Mouse (Mus musculus): ENCODE results near the gene Large1. TPM values are rescaled to one million over a fixed set of nuclear protein-coding genes. Genes with fewer than 3 reads are reported as not detected.
"Not testable (repeated sequence)": the region's sequence is repeated elsewhere in the genome, so short reads cannot be mapped to it uniquely, and the experiment has no call there.

Gene Large1
- polyA plus RNA-seq, 1 experiment from 2014 or later, result 10.9 TPM

DNA sequence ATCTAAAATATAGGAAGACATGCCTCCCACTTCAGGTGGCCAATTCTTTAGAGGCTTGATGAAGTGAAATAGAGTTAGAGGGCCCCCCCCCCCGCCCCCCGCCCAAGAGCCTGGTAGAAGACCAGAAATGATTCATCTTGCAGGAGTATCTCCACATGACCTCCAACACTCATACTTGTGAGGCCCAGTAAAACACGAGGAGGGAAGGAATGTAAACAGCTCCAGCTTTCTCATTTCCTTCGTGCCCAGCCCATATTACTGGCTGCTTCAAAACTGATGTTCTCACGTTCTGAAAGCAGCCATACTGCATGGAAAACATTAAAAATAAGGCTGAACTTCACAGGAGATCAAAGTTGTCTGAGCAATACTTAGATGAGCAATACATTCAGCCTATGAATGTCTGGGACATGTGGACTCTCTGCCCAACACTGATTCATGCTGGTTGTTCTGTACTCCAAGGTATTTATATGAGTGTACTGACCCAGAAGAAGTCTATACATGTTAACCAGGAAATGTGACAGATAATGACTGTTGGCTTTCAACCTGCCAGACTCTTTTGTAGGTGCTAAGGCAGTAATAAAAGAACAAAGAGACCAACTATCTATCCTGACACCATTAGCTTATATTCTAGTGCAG lies 229.4 kb downstream of the Large1 start:
- H3K4me1 ChIP-seq (ENCODE audit: control insufficient read depth in 2 of 2, insufficient read depth in 2 of 2, low read length in 2 of 2), result no peaks in the 10 kb centered on the region
- no peaks in the 10 kb centered on the region for H3K36me3 ChIP-seq (ENCODE audit: control insufficient read depth, insufficient read depth, low read length)
- ATAC-seq (ENCODE audit: insufficient number of reproducible peaks, insufficient read depth, low FRiP score, low read depth), result no peak
- H3K9me3 ChIP-seq (ENCODE audit: control insufficient read depth, low read length), result no peaks in the 10 kb centered on the region
- no peak overlapping the region for H3K27ac ChIP-seq (replicated peaks in 1 of 2; ENCODE audit: control insufficient read depth in 1 of 2, insufficient read depth in 1 of 2, low read depth in 2 of 2, low read length in 2 of 2)
- WGBS, result 54% methylated on average over 5 of the region's 5 CpGs
- no peak overlapping the region for H3K4me3 ChIP-seq (ENCODE audit: control insufficient read depth in 1 of 2, insufficient read depth in 1 of 2, low read depth in 1 of 2, low read length in 2 of 2)
- H3K9ac ChIP-seq (ENCODE audit: low read length), result no peak overlapping the region
- no peaks in the 10 kb centered on the region for H3K27me3 ChIP-seq (ENCODE audit: control insufficient read depth, insufficient read depth, low read length)
- no peak overlapping the region for H3K4me2 ChIP-seq (ENCODE audit: low read length)

DNA sequence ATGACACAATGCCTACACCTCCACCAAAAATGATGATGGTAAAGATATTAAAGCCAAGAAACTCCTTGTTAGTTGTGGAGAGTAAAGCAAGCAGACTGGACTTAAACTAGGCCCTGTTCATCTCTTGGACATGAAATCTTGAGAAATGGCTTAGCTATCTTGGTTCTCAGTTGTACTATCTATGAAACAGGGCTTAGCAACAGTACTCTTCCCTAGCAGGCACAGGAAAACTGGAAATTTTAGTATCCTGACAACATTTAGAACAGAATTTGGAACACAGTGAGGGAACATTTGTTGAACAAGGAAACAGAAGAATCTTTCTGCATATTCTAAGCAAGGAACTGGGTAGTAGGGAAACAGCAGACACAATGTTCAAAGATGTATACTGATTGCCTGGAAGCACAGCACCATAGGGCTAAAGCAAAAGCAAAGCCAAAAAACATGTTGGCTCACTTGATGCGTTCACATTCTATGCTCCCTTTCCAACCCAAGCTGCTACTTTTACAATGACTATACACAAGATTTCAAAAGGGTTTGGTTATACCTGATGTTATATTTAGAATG lies 240.9 kb downstream of the Large1 start:
- no peak for ATAC-seq (ENCODE audit: insufficient number of reproducible peaks, insufficient read depth, low FRiP score, low read depth)
- H3K4me3 ChIP-seq (ENCODE audit: control insufficient read depth in 1 of 2, insufficient read depth in 1 of 2, low read depth in 1 of 2, low read length in 2 of 2), result no peak overlapping the region
- no peak overlapping the region for H3K4me2 ChIP-seq (ENCODE audit: low read length)
- H3K9me3 ChIP-seq (ENCODE audit: control insufficient read depth, low read length), result no peaks in the 10 kb centered on the region
- H3K9ac ChIP-seq (ENCODE audit: low read length), result no peak overlapping the region
- 94% methylated on average over 1 of the region's 1 CpGs for WGBS
- no peaks in the 10 kb centered on the region for H3K36me3 ChIP-seq (ENCODE audit: control insufficient read depth, insufficient read depth, low read length)
- H3K4me1 ChIP-seq (ENCODE audit: control insufficient read depth in 2 of 2, insufficient read depth in 2 of 2, low read length in 2 of 2), result no peaks in the 10 kb centered on the region
- no peak overlapping the region for H3K27ac ChIP-seq (replicated peaks in 1 of 2; ENCODE audit: control insufficient read depth in 1 of 2, insufficient read depth in 1 of 2, low read depth in 2 of 2, low read length in 2 of 2)
- no peaks in the 10 kb centered on the region for H3K27me3 ChIP-seq (ENCODE audit: control insufficient read depth, insufficient read depth, low read length)

DNA sequence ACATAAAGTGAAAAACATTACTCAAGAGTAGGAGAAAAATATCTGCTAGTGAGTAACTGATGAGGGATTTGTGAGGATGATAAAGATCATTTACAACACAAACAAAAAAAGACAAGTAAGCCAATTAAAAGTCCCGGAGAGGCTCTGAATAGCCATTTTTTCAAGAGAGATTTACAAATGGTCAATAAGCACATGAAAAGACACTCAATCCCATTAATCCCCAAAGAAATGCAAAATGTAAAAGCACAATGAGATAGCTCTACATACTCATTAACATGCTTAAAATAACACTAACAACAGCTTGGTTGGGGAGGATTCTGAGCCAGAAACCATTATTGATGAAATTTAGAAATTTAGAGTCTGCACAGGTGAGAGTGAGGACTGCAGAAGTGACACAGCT lies 249.3 kb downstream of the Large1 start:
- H3K27me3 ChIP-seq (ENCODE audit: control insufficient read depth, insufficient read depth, low read length), result no peaks in the 10 kb centered on the region
- no peak overlapping the region for H3K9ac ChIP-seq (ENCODE audit: low read length)

DNA sequence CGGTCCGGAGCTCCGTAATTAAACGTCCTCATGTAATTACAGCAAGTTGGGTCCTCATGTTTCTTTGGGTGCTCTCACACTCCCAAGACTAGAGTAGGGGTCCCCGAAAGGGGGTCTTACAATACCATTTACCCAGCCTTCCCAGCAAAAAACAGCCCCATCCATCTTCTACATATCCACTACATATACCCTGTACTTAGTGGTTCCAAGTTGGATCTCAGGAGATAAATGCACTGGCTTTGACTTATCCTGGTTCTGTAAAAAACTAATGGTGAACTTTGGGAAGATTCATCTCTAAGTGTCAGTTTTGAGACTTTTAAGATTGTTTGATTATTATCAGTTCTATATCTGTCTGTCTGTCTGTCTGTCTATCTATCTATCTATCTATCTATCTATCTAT lies 252.3 kb downstream of the Large1 start:
- Histone ChIP-seq H3K4me2 (ENCODE audit: low read length) (no peak overlapping the region), H3K36me3 (ENCODE audit: control insufficient read depth, insufficient read depth, low read length) (no peaks in the 10 kb centered on the region), H3K27ac (replicated peaks in 1 of 2; ENCODE audit: control insufficient read depth in 1 of 2, insufficient read depth in 1 of 2, low read depth in 2 of 2, low read length in 2 of 2) (no peak overlapping the region), H3K27me3 (ENCODE audit: control insufficient read depth, insufficient read depth, low read length) (no peaks in the 10 kb centered on the region), H3K9ac (ENCODE audit: low read length) (no peak overlapping the region), H3K9me3 (ENCODE audit: control insufficient read depth, low read length) (no peaks in the 10 kb centered on the region), H3K4me3 (ENCODE audit: control insufficient read depth in 1 of 2, insufficient read depth in 1 of 2, low read depth in 1 of 2, low read length in 2 of 2) (no peak overlapping the region), H3K4me1 (ENCODE audit: control insufficient read depth in 2 of 2, insufficient read depth in 2 of 2, low read length in 2 of 2) (peaks cover 0 to 3% of the 10 kb centered on the region in 2 experiments; a peak in 2 of 4 replicates)
- no peak for ATAC-seq (ENCODE audit: insufficient number of reproducible peaks, insufficient read depth, low FRiP score, low read depth)
- 35% methylated on average over 5 of the region's 5 CpGs for WGBS

More for the DNA sequence above, 249.3 kb downstream of the Large1 start:
- Histone ChIP-seq H3K4me3 (ENCODE audit: control insufficient read depth in 1 of 2, insufficient read depth in 1 of 2, low read depth in 1 of 2, low read length in 2 of 2) (no peak overlapping the region), H3K9me3 (ENCODE audit: control insufficient read depth, low read length) (no peaks in the 10 kb centered on the region), H3K4me1 (ENCODE audit: control insufficient read depth in 2 of 2, insufficient read depth in 2 of 2, low read length in 2 of 2) (peaks cover 0 to 3% of the 10 kb centered on the region in 2 experiments; a peak in 1 of 4 replicates), H3K27ac (replicated peaks in 1 of 2; ENCODE audit: control insufficient read depth in 1 of 2, insufficient read depth in 1 of 2, low read depth in 2 of 2, low read length in 2 of 2) (no peak overlapping the region), H3K4me2 (ENCODE audit: low read length) (no peak overlapping the region), H3K36me3 (ENCODE audit: control insufficient read depth, insufficient read depth, low read length) (no peaks in the 10 kb centered on the region)
- ATAC-seq (ENCODE audit: insufficient number of reproducible peaks, insufficient read depth, low FRiP score, low read depth), result no peak
- 81% methylated on average over 1 of the region's 1 CpGs for WGBS

DNA sequence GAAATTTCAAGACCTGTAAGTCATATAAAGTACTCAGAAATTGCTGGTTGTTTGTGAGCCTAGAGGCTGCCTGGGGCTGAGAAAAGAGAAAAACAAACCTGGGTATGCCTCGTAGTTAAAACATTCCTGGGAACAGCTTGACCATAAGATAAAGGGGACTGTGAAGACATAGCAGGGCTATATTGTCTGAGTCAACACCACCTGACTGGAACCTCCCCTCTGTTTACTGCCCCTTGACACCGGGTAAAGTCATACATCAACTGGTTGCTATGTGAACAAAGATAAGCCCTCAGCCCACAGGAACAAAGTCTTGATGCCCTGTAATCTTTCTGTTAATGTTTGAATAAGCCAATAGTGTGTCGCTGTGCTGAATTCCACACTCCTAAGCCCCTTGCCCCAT lies 252.7 kb downstream of the Large1 start:
- H3K9ac ChIP-seq (ENCODE audit: low read length); H3K27me3 ChIP-seq (ENCODE audit: control insufficient read depth, insufficient read depth, low read length); H3K4me2 ChIP-seq (ENCODE audit: low read length); ATAC-seq (ENCODE audit: insufficient number of reproducible peaks, insufficient read depth, low FRiP score, low read depth); H3K36me3 ChIP-seq (ENCODE audit: control insufficient read depth, insufficient read depth, low read length); H3K4me1 ChIP-seq (ENCODE audit: control insufficient read depth in 2 of 2, insufficient read depth in 2 of 2, low read length in 2 of 2); H3K9me3 ChIP-seq (ENCODE audit: control insufficient read depth, low read length); H3K27ac ChIP-seq (replicated peaks in 1 of 2; ENCODE audit: control insufficient read depth in 1 of 2, insufficient read depth in 1 of 2, low read depth in 2 of 2, low read length in 2 of 2); H3K4me3 ChIP-seq (ENCODE audit: control insufficient read depth in 1 of 2, insufficient read depth in 1 of 2, low read depth in 1 of 2, low read length in 2 of 2): not testable (repeated sequence)
- WGBS, result 5% methylated on average over 3 of the region's 3 CpGs

DNA sequence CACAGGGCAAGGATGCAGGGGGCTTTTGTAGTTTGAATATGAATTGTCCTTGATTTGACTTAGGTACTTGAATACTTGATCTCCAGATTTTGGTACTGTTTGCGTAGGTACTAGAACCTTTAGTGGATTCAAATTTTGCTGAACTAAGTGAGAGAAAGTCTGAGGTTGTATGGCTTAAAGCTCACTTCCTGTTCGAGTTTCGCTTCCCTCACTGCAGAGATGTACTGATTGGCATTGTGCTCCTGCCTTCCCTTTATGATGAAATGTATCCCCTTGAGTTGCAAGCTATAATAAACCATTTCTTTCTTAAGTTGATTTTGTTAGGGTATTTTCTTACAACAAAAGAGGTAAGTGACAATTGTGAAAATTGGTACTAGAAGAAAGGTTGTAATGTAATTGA lies 253.8 kb downstream of the Large1 start:
- no peaks in the 10 kb centered on the region for H3K36me3 ChIP-seq (ENCODE audit: control insufficient read depth, insufficient read depth, low read length)
- WGBS, result 88% methylated on average over 3 of the region's 3 CpGs
- no peak overlapping the region for H3K4me3 ChIP-seq (ENCODE audit: control insufficient read depth in 1 of 2, insufficient read depth in 1 of 2, low read depth in 1 of 2, low read length in 2 of 2)
- H3K27me3 ChIP-seq (ENCODE audit: control insufficient read depth, insufficient read depth, low read length), result no peaks in the 10 kb centered on the region
- peaks cover 0 to 3% of the 10 kb centered on the region in 2 experiments; a peak in 2 of 4 replicates for H3K4me1 ChIP-seq (ENCODE audit: control insufficient read depth in 2 of 2, insufficient read depth in 2 of 2, low read length in 2 of 2)
- H3K9me3 ChIP-seq (ENCODE audit: control insufficient read depth, low read length), result no peaks in the 10 kb centered on the region
- no peak overlapping the region for H3K4me2 ChIP-seq (ENCODE audit: low read length)
- H3K27ac ChIP-seq (replicated peaks in 1 of 2; ENCODE audit: control insufficient read depth in 1 of 2, insufficient read depth in 1 of 2, low read depth in 2 of 2, low read length in 2 of 2), result no peak overlapping the region
- no peak for ATAC-seq (ENCODE audit: insufficient number of reproducible peaks, insufficient read depth, low FRiP score, low read depth)
- no peak overlapping the region for H3K9ac ChIP-seq (ENCODE audit: low read length)

DNA sequence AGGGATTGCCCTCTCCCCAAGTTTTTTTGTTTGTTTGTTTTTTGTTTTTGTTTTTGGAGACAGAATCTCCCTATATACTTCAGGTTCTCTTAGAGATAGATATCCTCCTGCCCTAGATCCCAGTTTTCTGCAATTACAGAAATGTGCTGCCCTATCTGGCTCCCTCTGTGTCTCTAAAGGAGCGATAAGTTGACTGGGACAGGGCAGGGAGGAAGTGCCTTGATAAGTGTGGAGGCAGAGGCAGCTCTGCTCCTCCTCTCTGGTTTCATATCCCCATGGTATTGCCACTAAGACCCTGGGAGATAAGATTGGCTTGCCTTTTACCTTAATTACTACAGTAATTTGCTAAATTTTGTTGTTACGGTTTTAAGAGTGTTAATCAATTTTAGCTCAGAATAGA lies 256.4 kb downstream of the Large1 start:
- no peak for ATAC-seq (ENCODE audit: insufficient number of reproducible peaks, insufficient read depth, low FRiP score, low read depth)
- WGBS, result 23% methylated on average over 2 of the region's 2 CpGs
- Histone ChIP-seq H3K9me3 (ENCODE audit: control insufficient read depth, low read length) (no peaks in the 10 kb centered on the region), H3K36me3 (ENCODE audit: control insufficient read depth, insufficient read depth, low read length) (no peaks in the 10 kb centered on the region), H3K4me2 (ENCODE audit: low read length) (no peak overlapping the region), H3K4me1 (ENCODE audit: control insufficient read depth in 2 of 2, insufficient read depth in 2 of 2, low read length in 2 of 2) (peaks cover 0 to 3% of the 10 kb centered on the region in 2 experiments; a peak in 3 of 4 replicates), H3K9ac (ENCODE audit: low read length) (no peak overlapping the region), H3K27ac (replicated peaks in 1 of 2; ENCODE audit: control insufficient read depth in 1 of 2, insufficient read depth in 1 of 2, low read depth in 2 of 2, low read length in 2 of 2) (no peak overlapping the region), H3K27me3 (ENCODE audit: control insufficient read depth, insufficient read depth, low read length) (no peaks in the 10 kb centered on the region), H3K4me3 (ENCODE audit: control insufficient read depth in 1 of 2, insufficient read depth in 1 of 2, low read depth in 1 of 2, low read length in 2 of 2) (no peak overlapping the region)

DNA sequence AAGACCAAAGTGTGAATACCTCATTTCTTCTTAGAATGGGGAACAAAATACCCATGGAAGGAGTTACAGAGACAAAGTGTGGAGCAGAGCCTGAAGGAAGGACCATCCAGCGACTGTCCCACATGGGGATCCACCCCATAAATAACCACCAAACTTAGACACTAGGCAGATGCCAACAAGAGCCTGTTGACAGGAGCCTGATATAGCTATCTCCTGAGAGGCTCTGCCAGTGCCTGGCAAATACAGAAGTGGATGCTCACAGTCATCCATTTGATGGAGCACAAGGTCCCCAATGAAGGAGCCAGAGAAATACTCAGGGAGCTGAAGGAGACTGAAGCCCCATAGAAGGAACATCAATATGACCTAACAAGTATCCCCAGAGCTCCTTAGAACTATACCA lies 275.6 kb downstream of the Large1 start:
- WGBS, result 17% methylated on average over 1 of the region's 1 CpGs
- not testable (repeated sequence) for H3K27ac ChIP-seq (replicated peaks in 1 of 2; ENCODE audit: control insufficient read depth in 1 of 2, insufficient read depth in 1 of 2, low read depth in 2 of 2, low read length in 2 of 2); H3K9me3 ChIP-seq (ENCODE audit: control insufficient read depth, low read length); H3K27me3 ChIP-seq (ENCODE audit: control insufficient read depth, insufficient read depth, low read length); ATAC-seq (ENCODE audit: insufficient number of reproducible peaks, insufficient read depth, low FRiP score, low read depth); H3K4me3 ChIP-seq (ENCODE audit: control insufficient read depth in 1 of 2, insufficient read depth in 1 of 2, low read depth in 1 of 2, low read length in 2 of 2); H3K4me2 ChIP-seq (ENCODE audit: low read length); H3K4me1 ChIP-seq (ENCODE audit: control insufficient read depth in 2 of 2, insufficient read depth in 2 of 2, low read length in 2 of 2); H3K36me3 ChIP-seq (ENCODE audit: control insufficient read depth, insufficient read depth, low read length); H3K9ac ChIP-seq (ENCODE audit: low read length)
